Mouse (Mus musculus) spleen, adult 2 months (tissue): ENCODE measurements around the gene Lrmda.

Source experiments
- CTCF ChIP-seq: fragments of 200-500 bp; IDR thresholded peaks from 2 replicates; pipeline ENCODE4 v1.5.1; 2011; ENCODE audit warnings: mild to moderate bottlenecking, inconsistent platforms; ENCODE audit not compliant: insufficient read depth, insufficient read length, insufficient replicate concordance; ENCODE audit errors: extremely low read depth
- POLR2A ChIP-seq: fragments of 200-500 bp; IDR thresholded peaks from 2 replicates; pipeline ENCODE4 v1.6.1; 2011; ENCODE audit warnings: low read depth, low read length, inconsistent platforms

- TF ChIP-seq CTCF (no peak), POLR2A (no peak)
Observed at GRCm38 (mm10) chr14:22837058-22837457, 817.5 kb downstream of the Lrmda start.
